Mouse (Mus musculus) kidney, embryonic 14.5 days (tissue): ENCODE results near the gene St14. TPM values are rescaled to one million over a fixed set of nuclear protein-coding genes. Genes with fewer than 3 reads are reported as not detected.

Experiments
- ATAC-seq: fragments of 200-750 bp; cut with Nextera tagmentation; 2 replicates; pipeline ENCODE4 v1.8.0; 2017; ENCODE audit warnings: moderate number of reproducible peaks, mild to moderate bottlenecking, moderate TSS enrichment, moderate library complexity; ENCODE audit not compliant: low FRiP score, low TSS enrichment
- H3K27ac ChIP-seq: fragments of 300-500 bp; sonication (generic); 2 replicates; pipeline ENCODE4 v1.5.1; 2014; ENCODE audit warnings: low read depth, mild to moderate bottlenecking, low read length, moderate library complexity, mixed read lengths
- H3K27me3 ChIP-seq: fragments of 300-500 bp; sonication (generic); 2 replicates; pipeline ENCODE4 v1.6.1; 2014; ENCODE audit warnings: mild to moderate bottlenecking, low read length; ENCODE audit not compliant: control insufficient read depth, insufficient read depth
- H3K36me3 ChIP-seq: fragments of 300-500 bp; sonication (generic); 2 replicates; pipeline ENCODE4 v1.6.1; 2014; ENCODE audit warnings: low read length, mixed read lengths; ENCODE audit not compliant: control insufficient read depth, insufficient read depth
- H3K4me1 ChIP-seq: fragments of 300-500 bp; sonication (generic); 2 replicates; pipeline ENCODE4 v1.6.1; 2014; ENCODE audit warnings: low read length, mixed read lengths; ENCODE audit not compliant: control insufficient read depth, insufficient read depth
- H3K4me2 ChIP-seq: fragments of 300-500 bp; sonication (generic); replicated peaks from 2 replicates; pipeline ENCODE4 v1.6.1; 2014; ENCODE audit warnings: low read depth, mild to moderate bottlenecking, low read length
- H3K4me3 ChIP-seq: fragments of 300-500 bp; sonication (generic); 2 replicates; pipeline ENCODE4 v1.5.1; 2014; ENCODE audit warnings: mild to moderate bottlenecking, low read length
- H3K9ac ChIP-seq: fragments of 300-500 bp; sonication (generic); 2 replicates; pipeline ENCODE4 v1.6.1; 2014; ENCODE audit warnings: low read depth, mild to moderate bottlenecking, low read length, moderate library complexity
- H3K9me3 ChIP-seq: fragments of 300-500 bp; sonication (generic); 2 replicates; pipeline ENCODE4 v1.6.1; 2016; ENCODE audit warnings: low read length; ENCODE audit not compliant: control insufficient read depth
- WGBS: fragments of 180-500 bp; shearing (Covaris S2); extraction: QIAGEN DNeasy Blood & Tissue Kit; methylation state at CpG from one replicate; pipeline ENCODE4 v1.1.7; 2014; 5-methylcytosine and 5-hydroxymethylcytosine counted together
- polyA plus RNA-seq: library from polyadenylated mRNA; unstranded; fragments of >200 nt; fragmentation: Nextera tagmentation; extraction: Ambion mirVana; gene quantifications from 2 replicates; pipeline ENCODE4 v1.2.1, GENCODE M21; 2014

St14 gene
- polyA plus RNA-seq, 1 experiment from 2014 or later = 28.0 TPM

- Histone ChIP-seq H3K36me3 (no peaks in the 10 kb centered on the region), H3K27me3 (no peaks in the 10 kb centered on the region), H3K4me2 (no peak overlapping the region), H3K4me1 (peaks cover 5% of the 10 kb centered on the region; the same call in 1 of the 2 replicates), H3K4me3 (no peak overlapping the region), H3K27ac (no peak overlapping the region), H3K9me3 (no peaks in the 10 kb centered on the region), H3K9ac (no peak overlapping the region)
- WGBS = 26% methylated on average over 11 of the region's 11 CpGs
- ATAC-seq = peak; percentile 93
Measured at GRCm38 (mm10) chr9:31118520-31119298, 12.9 kb downstream of the St14 start.

GRCm38 (mm10) chr9:31117488-31117887 is 14.2 kb downstream of the St14 start:
- no peaks in the 10 kb centered on the region for H3K27me3 ChIP-seq
- ATAC-seq = no peak
- H3K9me3 ChIP-seq = no peaks in the 10 kb centered on the region
- H3K27ac ChIP-seq = no peak overlapping the region
- no peaks in the 10 kb centered on the region for H3K36me3 ChIP-seq
- H3K9ac ChIP-seq = no peak overlapping the region
- H3K4me1 ChIP-seq = peaks cover 5% of the 10 kb centered on the region; the same call in 1 of the 2 replicates
- H3K4me2 ChIP-seq = no peak overlapping the region
- no peak overlapping the region for H3K4me3 ChIP-seq
- 54% methylated on average over 6 of the region's 6 CpGs for WGBS

GRCm38 (mm10) chr9:31117088-31117487 is 14.6 kb downstream of the St14 start:
- Histone ChIP-seq H3K27me3 (no peaks in the 10 kb centered on the region), H3K4me1 (peaks cover 5% of the 10 kb centered on the region; the same call in 1 of the 2 replicates), H3K36me3 (no peaks in the 10 kb centered on the region), H3K4me2 (no peak overlapping the region), H3K27ac (no peak overlapping the region), H3K9ac (no peak overlapping the region), H3K4me3 (no peak overlapping the region), H3K9me3 (no peaks in the 10 kb centered on the region)
- ATAC-seq = no peak
- WGBS = 92% methylated on average over 11 of the region's 11 CpGs

DNA sequence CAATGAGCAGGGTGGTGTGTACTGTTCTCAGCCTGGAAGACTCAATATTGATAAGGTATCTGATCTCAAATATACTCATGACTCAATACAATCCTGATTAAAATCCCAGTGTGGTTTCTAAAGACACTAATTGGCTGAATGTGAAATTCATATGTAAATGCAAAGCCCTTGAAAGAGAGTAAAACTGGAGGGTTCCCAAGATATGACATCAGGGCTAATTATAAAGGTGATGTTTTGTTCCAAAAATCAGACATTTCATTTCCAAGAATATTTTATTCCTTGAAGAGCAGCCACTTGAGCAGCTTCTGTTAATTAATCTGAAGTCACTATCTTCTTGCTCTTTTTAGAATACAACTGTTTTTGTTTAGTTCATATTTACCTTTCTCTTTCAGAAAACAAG is 16.1 kb downstream of the St14 start:
- no peak overlapping the region for H3K4me2 ChIP-seq
- peaks cover 5% of the 10 kb centered on the region; the same call in 1 of the 2 replicates for H3K4me1 ChIP-seq
- no peaks in the 10 kb centered on the region for H3K9me3 ChIP-seq
- H3K27me3 ChIP-seq = no peaks in the 10 kb centered on the region
- no peak for ATAC-seq
- no peak overlapping the region for H3K27ac ChIP-seq
- H3K36me3 ChIP-seq = no peaks in the 10 kb centered on the region
- no peak overlapping the region for H3K9ac ChIP-seq
- H3K4me3 ChIP-seq = no peak overlapping the region

DNA sequence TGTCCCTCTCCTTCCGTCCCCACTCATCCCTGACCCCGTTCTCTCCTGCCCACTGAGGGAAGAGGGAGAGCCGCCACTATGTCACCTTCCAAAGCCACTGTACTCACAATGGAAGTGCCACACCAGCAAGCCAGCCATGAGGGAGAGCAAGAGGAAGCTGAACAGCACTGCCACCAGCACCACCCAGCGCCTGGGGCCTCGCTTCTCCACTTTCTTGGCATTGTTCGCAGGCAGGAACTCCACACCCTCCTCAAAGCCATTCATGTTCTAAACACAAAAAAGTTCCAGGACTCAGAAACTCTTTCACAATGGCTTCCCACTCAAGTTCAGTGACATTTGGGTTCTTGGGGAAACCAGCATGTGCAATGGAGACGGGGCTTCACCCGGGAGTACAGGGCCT is 23.2 kb downstream of the St14 start:
- 84% methylated on average over 8 of the region's 8 CpGs for WGBS
- Histone ChIP-seq H3K4me2 (no peak overlapping the region), H3K9me3 (no peaks in the 10 kb centered on the region), H3K4me1 (no peaks in the 10 kb centered on the region), H3K27me3 (no peaks in the 10 kb centered on the region), H3K27ac (no peak overlapping the region), H3K36me3 (no peaks in the 10 kb centered on the region), H3K4me3 (no peak overlapping the region), H3K9ac (no peak overlapping the region)
- no peak for ATAC-seq

DNA sequence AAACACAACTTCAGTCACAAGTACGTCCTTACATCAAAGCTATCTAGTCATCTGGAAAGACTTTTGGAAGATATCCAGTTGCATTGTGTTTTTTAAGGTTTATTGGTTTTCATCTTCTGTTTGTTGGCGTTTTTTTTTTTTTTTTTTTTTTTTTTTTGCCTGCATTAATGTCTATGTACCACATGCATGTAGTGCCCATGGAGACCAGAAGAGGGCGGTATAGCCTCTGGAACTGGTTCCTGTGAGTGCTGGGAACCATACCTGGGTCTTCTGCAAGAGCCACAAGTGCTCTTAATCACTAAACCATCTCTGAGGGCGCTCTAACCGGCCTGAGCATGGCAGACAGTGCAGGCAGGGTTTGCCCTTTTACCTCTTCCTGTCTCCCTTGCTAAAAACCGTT is 33.5 kb downstream of the St14 start:
- 77% methylated on average over 6 of the region's 6 CpGs for WGBS

DNA sequence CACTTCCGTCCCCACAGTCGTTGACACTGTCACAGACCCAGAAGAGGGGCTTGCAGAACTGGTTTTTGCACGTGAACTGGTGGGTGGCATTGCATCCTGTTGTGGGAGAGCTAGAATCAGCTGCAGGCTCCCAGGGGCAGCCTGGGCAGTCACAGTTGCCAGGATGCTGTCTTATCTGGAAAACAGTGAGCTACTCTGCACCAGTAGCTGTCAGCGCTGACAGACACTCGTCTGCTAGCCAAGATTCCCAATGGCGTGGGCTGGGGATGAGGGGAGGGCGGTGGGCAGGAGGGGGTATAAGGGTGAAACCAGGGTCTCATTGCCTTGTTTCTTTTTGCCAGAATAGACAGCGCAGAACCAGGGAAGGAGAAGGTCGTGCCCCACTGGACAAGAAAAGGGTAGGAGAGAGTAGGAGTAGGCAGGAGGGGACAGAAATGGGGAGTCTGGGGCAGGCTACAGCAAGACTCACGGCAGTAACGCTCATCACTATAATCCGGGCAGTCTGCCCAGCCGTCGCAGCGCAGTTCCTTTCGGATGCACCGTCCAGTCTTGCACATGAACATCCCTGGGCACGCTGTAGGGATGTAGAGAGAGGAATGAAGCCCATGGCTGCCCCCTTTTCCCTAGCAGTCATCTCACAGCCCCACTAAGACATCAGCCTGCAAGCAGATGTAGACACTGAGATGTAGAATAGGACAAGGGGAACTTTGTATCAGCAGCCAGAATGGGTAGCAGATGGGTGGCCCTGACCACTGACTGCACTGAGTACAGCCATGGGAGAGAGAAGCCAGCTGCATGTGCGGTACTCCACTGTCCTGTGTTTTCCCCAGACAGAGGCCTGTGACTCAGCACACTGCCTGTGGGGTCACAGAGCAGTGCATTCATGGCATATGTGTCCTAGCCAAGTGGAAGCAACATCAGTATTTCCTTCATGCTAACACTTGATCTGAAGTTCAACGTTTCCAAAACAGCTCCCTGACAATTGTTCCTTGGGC is 34.3 kb downstream of the St14 start:
- no peak overlapping the region for H3K9ac ChIP-seq
- no peak overlapping the region for H3K27ac ChIP-seq
- no peaks in the 10 kb centered on the region for H3K27me3 ChIP-seq
- H3K4me1 ChIP-seq = no peaks in the 10 kb centered on the region
- 82% methylated on average over 20 of the region's 20 CpGs for whole genome bisulfite sequencing
- H3K4me3 ChIP-seq = no peak overlapping the region
- ATAC-seq = no peak
- H3K9me3 ChIP-seq = no peaks in the 10 kb centered on the region
- H3K36me3 ChIP-seq = no peaks in the 10 kb centered on the region
- no peak overlapping the region for H3K4me2 ChIP-seq

More for the DNA sequence above, 33.5 kb downstream of the St14 start:
- Histone ChIP-seq H3K9ac (no peak overlapping the region), H3K27ac (no peak overlapping the region), H3K27me3 (no peaks in the 10 kb centered on the region), H3K9me3 (no peaks in the 10 kb centered on the region), H3K4me1 (no peaks in the 10 kb centered on the region), H3K4me2 (no peak overlapping the region), H3K4me3 (no peak overlapping the region), H3K36me3 (no peaks in the 10 kb centered on the region)
- no peak for ATAC-seq

- no peaks in the 10 kb centered on the region for H3K27me3 ChIP-seq
- no peak overlapping the region for H3K4me3 ChIP-seq
- no peaks in the 10 kb centered on the region for H3K9me3 ChIP-seq
- no peak overlapping the region for H3K27ac ChIP-seq
- ATAC-seq = no peak
- no peaks in the 10 kb centered on the region for H3K4me1 ChIP-seq
- no peak overlapping the region for H3K9ac ChIP-seq
- no peak overlapping the region for H3K4me2 ChIP-seq
- WGBS = 89% methylated on average over 10 of the region's 10 CpGs
- H3K36me3 ChIP-seq = no peaks in the 10 kb centered on the region
Measured at GRCm38 (mm10) chr9:31092833-31093195, 38.8 kb downstream of the St14 start.
